Mouse (Mus musculus) adrenal gland, postnatal 36 days (tissue): ENCODE data around the gene Htt. TPM values are rescaled to one million over a fixed set of nuclear protein-coding genes. Genes with fewer than 3 reads are reported as not detected.
A peak's percentile ranks its signal among the peaks of the same experiment; 100 is the strongest.
"Not testable (repeated sequence)": the region's sequence is repeated elsewhere in the genome, so short reads cannot be mapped to it uniquely, and the experiment has no call there.

Source experiments
- DNase-seq, 2 experiments: peaks; one replicate each; pipeline ENCODE4 v3.0.0; 2021; ENCODE audit warnings: mixed read lengths in 1 of 2
- long read RNA-seq, 2 experiments: library from polyadenylated mRNA; stranded (forward); transcript quantifications; one replicate each; pipeline ENCODE4 v2.0.0; 2021; ENCODE audit warnings: borderline sequencing depth in 2 of 2
- total RNA-seq, 2 experiments: library from RNA; stranded (reverse); gene quantifications; 2 replicates each; pipeline ENCODE4 v1.2.3; 2021

The Htt gene
- 10 to 100 TPM; 28.0 to 42.0 TPM for total RNA-seq
- long read RNA-seq, experiment 1, partial matches to known transcripts, result 3 of 4 reads
- long read RNA-seq, experiment 1, other reads (novel, unspliced or antisense), result 1 of 4 reads
- long read RNA-seq, experiment 2, partial matches to known transcripts, result 2 of 3 reads
- long read RNA-seq, experiment 2, other reads (novel, unspliced or antisense), result 1 of 3 reads

GRCm38 (mm10) chr5:34761509-34761908 lies at the start of gene Htt:
Htt (plus strand) TSS chr5:34761740.
- peak; percentile 98 to 99 for DNase-seq

- DNase-seq, result not testable (repeated sequence)
Measured at GRCm38 (mm10) chr5:34714371-34714770, 47.2 kb upstream of the Htt start.

- DNase-seq, result no peak
Measured at GRCm38 (mm10) chr5:34714816-34715215, 46.7 kb upstream of the Htt start.

- DNase-seq, result no peak
Measured at GRCm38 (mm10) chr5:34729141-34729540, 32.4 kb upstream of the Htt start.

- DNase-seq, result no peak
Measured at GRCm38 (mm10) chr5:34730255-34730654, 31.3 kb upstream of the Htt start.

- DNase-seq, result no peak
Measured at GRCm38 (mm10) chr5:34751477-34751876, 10.1 kb upstream of the Htt start.

GRCm38 (mm10) chr5:34758762-34759161 lies 2.8 kb upstream of the Htt start:
- no peak for DNase-seq

GRCm38 (mm10) chr5:34760850-34761508 lies 561 bp upstream of the Htt start:
- DNase-seq, result no peak

GRCm38 (mm10) chr5:34761934-34762611 lies 533 bp downstream of the Htt start:
- DNase-seq, result peak; percentile 36 to 50

- DNase-seq, result no peak
Measured at GRCm38 (mm10) chr5:34771818-34772217, 10.3 kb downstream of the Htt start.

GRCm38 (mm10) chr5:34772696-34773245 lies 11.2 kb downstream of the Htt start:
- DNase-seq, result peak; percentile 16 to 42

GRCm38 (mm10) chr5:34773392-34773791 lies 11.9 kb downstream of the Htt start:
- DNase-seq, result peak; percentile 10 to 24

- peak in 1 of 2 experiments; percentile 5 for DNase-seq
Measured at GRCm38 (mm10) chr5:34785027-34785426, 23.5 kb downstream of the Htt start.

- DNase-seq, result no peak
Measured at GRCm38 (mm10) chr5:34791141-34791540, 29.6 kb downstream of the Htt start.

- no peak for DNase-seq
Measured at GRCm38 (mm10) chr5:34800292-34800953, 38.9 kb downstream of the Htt start.

GRCm38 (mm10) chr5:34806038-34806437 lies 44.5 kb downstream of the Htt start:
- no peak for DNase-seq

GRCm38 (mm10) chr5:34822431-34823149 lies 61.0 kb downstream of the Htt start:
- no peak for DNase-seq

GRCm38 (mm10) chr5:34854079-34854478 lies 92.5 kb downstream of the Htt start:
- DNase-seq, result no peak

GRCm38 (mm10) chr5:34865367-34865766 lies 103.8 kb downstream of the Htt start:
- no peak for DNase-seq

- DNase-seq, result not testable (repeated sequence)
Measured at GRCm38 (mm10) chr5:34880307-34880706, 118.8 kb downstream of the Htt start.

GRCm38 (mm10) chr5:34881023-34881422 lies 119.5 kb downstream of the Htt start:
- no peak for DNase-seq

GRCm38 (mm10) chr5:34885250-34885649 lies 123.7 kb downstream of the Htt start:
- DNase-seq, result peak; percentile 18 to 30
